Mouse (Mus musculus) bone marrow, adult 2 months (tissue): ENCODE results near the gene Ift52. TPM values are rescaled to one million over a fixed set of nuclear protein-coding genes. Genes with fewer than 3 reads are reported as not detected.
A peak's percentile ranks its signal among the peaks of the same experiment; 100 is the strongest.
"Not testable (repeated sequence)": the region's sequence is repeated elsewhere in the genome, so short reads cannot be mapped to it uniquely, and the experiment has no call there.

Source experiments
- H3K27ac ChIP-seq: fragments of 200-500 bp; 2 replicates; pipeline ENCODE4 v1.5.1; 2012; ENCODE audit warnings: low read depth, mild to moderate bottlenecking, control low read depth, inconsistent platforms, low read length; ENCODE audit not compliant: control insufficient read depth, poor library complexity, insufficient read depth
- H3K4me1 ChIP-seq: fragments of 200-500 bp; 2 replicates; pipeline ENCODE4 v1.6.1; 2011; ENCODE audit warnings: low read length; ENCODE audit not compliant: control insufficient read depth, insufficient read depth
- H3K4me3 ChIP-seq: fragments of 200-500 bp; replicated peaks from 2 replicates; pipeline ENCODE3; 2011; ENCODE audit warnings: mild to moderate bottlenecking, low read depth, low read length, control low read depth; ENCODE audit not compliant: control insufficient read depth
- CTCF ChIP-seq: fragments of 200-500 bp; IDR thresholded peaks from 2 replicates; pipeline ENCODE4 v1.5.1; 2011; ENCODE audit warnings: low read length, control low read depth; ENCODE audit not compliant: control insufficient read depth, insufficient read depth
- POLR2A ChIP-seq: fragments of 200-500 bp; IDR thresholded peaks from 2 replicates; pipeline ENCODE4 v1.6.1; 2011; ENCODE audit warnings: low read depth, mild to moderate bottlenecking, control low read depth, low read length, borderline replicate concordance; ENCODE audit not compliant: control insufficient read depth
- WGBS: fragments of 180-500 bp; shearing (Covaris S2); methylation state at CpG from one replicate; pipeline ENCODE4 v1.1.7; 2018; 5-methylcytosine and 5-hydroxymethylcytosine counted together
- polyA plus RNA-seq: library from polyadenylated mRNA; stranded (reverse); fragments of >200 nt; gene quantifications from 2 replicates; pipeline ENCODE4 v1.2.4, GENCODE M21; 2011; ENCODE audit warnings: low replicate concordance; ENCODE audit not compliant: missing spikeins, insufficient read depth, insufficient read length

The Ift52 gene
- polyA plus RNA-seq, 1 experiment: 16.8 TPM

- TF ChIP-seq POLR2A (no peak), CTCF (no peak)
- Histone ChIP-seq H3K4me1 (peaks cover 2% of the 10 kb centered on the region; the same call in 1 of the 2 replicates), H3K27ac (no peak overlapping the region), H3K4me3 (peak overlapping the region; percentile 82)
- 20% methylated on average over 5 of the region's 5 CpGs for WGBS
These were observed 38.6 kb downstream of the Ift52 start for GRCm38 (mm10) chr2:163055715-163056114.

DNA sequence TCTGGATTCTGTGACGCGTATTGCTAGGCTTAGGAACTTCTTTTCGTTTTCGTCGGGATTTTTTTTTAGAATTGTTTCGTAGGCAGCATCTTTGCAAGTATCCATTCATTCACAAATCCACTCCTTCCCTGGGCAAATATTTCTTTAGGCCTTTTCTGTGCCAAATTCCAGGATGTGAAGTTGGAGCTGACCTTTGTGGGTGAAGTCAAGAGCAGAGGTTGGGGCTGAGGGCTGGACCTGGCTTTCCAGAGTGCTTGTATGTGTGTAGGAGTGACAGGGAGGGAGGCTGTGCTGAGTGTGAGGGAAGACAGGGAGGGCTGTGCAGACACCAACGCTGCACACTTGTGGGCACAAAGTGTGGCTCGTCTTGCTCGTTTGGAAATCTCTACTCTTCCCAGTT is 39.4 kb downstream of the Ift52 start:
- WGBS: 88% methylated on average over 9 of the region's 9 CpGs
- Histone ChIP-seq H3K27ac (no peak overlapping the region), H3K4me3 (no peak overlapping the region), H3K4me1 (peaks cover 2% of the 10 kb centered on the region; the same call in 1 of the 2 replicates)
- no peak for TF ChIP-seq CTCF
- no peak for TF ChIP-seq POLR2A

GRCm38 (mm10) chr2:163058981-163059380 is 41.8 kb downstream of the Ift52 start:
- 89% methylated on average over 7 of the region's 7 CpGs for WGBS
- not testable (repeated sequence) for H3K4me1 ChIP-seq, H3K4me3 ChIP-seq, H3K27ac ChIP-seq

DNA sequence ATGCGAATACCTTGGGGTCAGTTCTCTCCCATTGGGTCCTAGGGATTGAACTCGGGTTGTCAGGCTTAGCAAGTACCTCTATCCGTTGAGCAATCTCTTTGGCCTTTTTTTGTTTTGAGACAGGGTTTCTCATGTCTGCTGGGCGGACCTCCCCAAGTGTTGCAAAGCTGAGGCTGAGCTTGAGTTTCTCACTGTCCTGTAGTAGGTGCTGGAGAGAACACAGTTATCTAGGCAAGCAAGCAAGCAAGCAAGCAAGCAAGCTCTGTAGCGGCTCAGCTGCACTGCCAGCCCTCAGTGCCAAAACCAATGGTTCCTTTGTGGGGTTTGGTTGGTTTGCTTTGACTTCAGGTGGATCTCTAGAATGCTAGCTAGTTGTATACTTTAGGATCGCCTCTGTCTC is 43.5 kb downstream of the Ift52 start:
- WGBS: 60% methylated on average over 6 of the region's 6 CpGs
- Histone ChIP-seq H3K27ac (no peak overlapping the region), H3K4me1 (peaks cover 2% of the 10 kb centered on the region; the same call in 1 of the 2 replicates), H3K4me3 (no peak overlapping the region)
- no peak for TF ChIP-seq POLR2A
- no peak for TF ChIP-seq CTCF

DNA sequence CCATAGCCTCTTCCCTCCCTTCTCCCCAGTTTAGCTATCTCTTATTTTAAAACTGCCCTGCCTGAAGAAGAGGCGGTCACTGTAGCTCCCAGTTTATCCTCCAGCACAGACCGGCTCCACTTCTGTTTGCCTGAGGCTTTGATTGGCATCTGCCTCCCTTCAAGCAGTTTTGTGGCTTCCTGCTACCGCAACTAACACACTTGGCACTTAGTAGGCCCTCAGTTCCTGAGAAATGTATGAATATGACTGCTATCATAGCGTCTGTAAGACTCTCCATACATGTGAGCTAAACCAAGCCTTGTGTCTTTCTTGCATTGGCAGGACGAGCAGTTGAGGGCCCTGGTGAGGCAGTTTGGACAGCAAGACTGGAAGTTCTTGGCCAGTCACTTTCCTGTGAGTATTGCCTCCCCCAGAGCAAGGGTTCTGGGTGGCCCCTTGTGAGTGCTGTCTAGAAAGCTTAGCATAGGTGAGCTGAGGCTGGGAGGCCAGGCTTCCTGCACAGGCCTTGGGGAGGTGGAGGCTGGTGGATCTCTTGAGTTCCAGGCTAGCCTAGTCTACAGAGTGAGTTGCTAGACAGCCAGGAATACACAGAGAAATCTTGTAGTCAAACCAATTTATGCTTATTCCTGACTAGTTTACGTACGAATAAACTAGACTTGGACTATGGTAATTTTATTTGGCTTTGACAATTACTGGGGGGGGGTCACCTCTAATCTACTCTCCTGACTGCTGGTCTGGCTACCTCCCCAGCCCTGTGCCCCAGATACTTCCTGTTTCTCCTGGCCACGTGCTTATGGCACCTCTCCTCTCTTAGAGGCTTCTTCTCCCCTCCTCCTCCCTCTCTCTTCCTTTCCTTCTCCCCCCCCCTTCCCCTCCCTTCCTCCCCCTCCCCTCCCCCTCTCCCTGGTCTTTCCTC is 44.3 kb downstream of the Ift52 start:
- 59% methylated on average over 8 of the region's 8 CpGs for WGBS
- H3K4me1 ChIP-seq: peaks cover 2% of the 10 kb centered on the region; the same call in 1 of the 2 replicates

DNA sequence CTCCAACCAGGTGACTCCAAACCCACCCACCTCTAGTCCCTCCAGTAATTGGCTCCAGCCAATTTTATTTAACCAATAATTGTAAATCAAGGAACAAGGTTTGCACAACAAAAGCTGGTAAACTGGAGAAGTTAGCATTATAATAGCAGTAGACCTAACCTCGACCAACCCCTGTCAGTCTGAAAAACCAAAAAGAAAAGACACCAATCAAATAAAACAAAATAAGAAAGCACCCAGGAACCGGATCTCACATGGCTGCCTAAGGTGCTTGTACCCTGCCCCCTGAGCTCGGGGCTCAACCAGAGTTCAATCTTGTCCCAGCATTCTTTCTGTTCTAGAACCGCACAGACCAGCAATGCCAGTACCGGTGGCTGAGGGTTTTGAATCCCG is 45.0 kb downstream of the Ift52 start:
- no peak for TF ChIP-seq POLR2A
- TF ChIP-seq CTCF: no peak
- no peak overlapping the region for H3K27ac ChIP-seq
- WGBS: 85% methylated on average over 6 of the region's 6 CpGs
- no peak overlapping the region for H3K4me3 ChIP-seq
- no peaks in the 10 kb centered on the region for H3K4me1 ChIP-seq

More for the DNA sequence above, 44.3 kb downstream of the Ift52 start:
- H3K4me3 ChIP-seq: no peak overlapping the region
- TF ChIP-seq POLR2A: no peak
- TF ChIP-seq CTCF: no peak
- H3K27ac ChIP-seq: no peak overlapping the region

GRCm38 (mm10) chr2:163066326-163066725 is 49.2 kb downstream of the Ift52 start:
- no peaks in the 10 kb centered on the region for H3K4me1 ChIP-seq
- WGBS: 89% methylated on average over 6 of the region's 6 CpGs

DNA sequence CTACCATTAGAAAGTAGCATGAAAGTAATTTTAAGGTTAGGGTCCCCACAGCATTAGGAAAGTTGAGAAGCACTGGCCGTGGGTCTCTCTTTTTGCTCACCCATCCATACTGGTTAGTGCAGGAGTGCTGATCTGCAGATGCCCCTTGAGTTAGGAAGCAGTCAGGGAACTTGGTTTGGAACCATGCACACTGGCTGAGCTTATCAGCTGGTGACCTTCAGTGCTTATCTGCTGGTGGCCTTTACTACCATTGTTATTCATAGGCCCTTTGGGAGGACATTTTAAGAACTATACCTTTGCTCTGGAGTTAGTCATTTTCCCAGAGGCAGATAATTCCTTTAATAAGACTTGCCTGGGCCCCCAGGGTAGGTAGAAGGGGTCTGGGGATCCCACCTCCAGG is 50.1 kb downstream of the Ift52 start:
- TF ChIP-seq POLR2A: no peak
- no peak for TF ChIP-seq CTCF
- 93% methylated on average over 1 of the region's 1 CpGs for WGBS
- Histone ChIP-seq H3K4me1 (no peaks in the 10 kb centered on the region), H3K27ac (no peak overlapping the region), H3K4me3 (no peak overlapping the region)

More at GRCm38 (mm10) chr2:163066326-163066725, 49.2 kb downstream of the Ift52 start:
- TF ChIP-seq CTCF: no peak
- TF ChIP-seq POLR2A: no peak
- Histone ChIP-seq H3K27ac (no peak overlapping the region), H3K4me3 (no peak overlapping the region)
